Mouse (Mus musculus) left cerebral cortex, postnatal 36 days (tissue): Measurements from ENCODE around the gene Rictor. TPM values are rescaled to one million over a fixed set of nuclear protein-coding genes. Genes with fewer than 3 reads are reported as not detected.

Experiments used
- DNase-seq, 2 experiments: peaks; one replicate each; pipeline ENCODE4 v3.0.0; 2021 to 2022; ENCODE audit warnings: low spot score in 2 of 2, mixed read lengths in 1 of 2
- intact Hi-C: fragments of 180-260 bp; cut with DNase I; formaldehyde crosslinking; loops from one replicate; pipeline ENCODE4 v1.15.1; 2025
- total RNA-seq, 2 experiments: library from RNA; stranded (reverse); gene quantifications; 2 replicates each; pipeline ENCODE4 v1.2.3; 2021

Rictor gene
- total RNA-seq: 10 to 100 TPM; 38.6 to 48.4 TPM

GRCm38 (mm10) chr15:6707936-6708525 lies at the start of gene Rictor:
TSS of gene Rictor (plus strand) at chr15:6708379.
- peak; percentile 71 to 74 for DNase-seq
- intact Hi-C loops: loop anchor here (5.0 kb wide), 2 partner anchors 81 to 1566 kb away; partner anchors contain the start of gene Prkaa1

GRCm38 (mm10) chr15:6661951-6662350 lies 46.2 kb upstream of the Rictor start:
- intact Hi-C loops: no loop called here
- DNase-seq: no peak

- intact Hi-C loops: no loop called here
- no peak for DNase-seq
Observed at GRCm38 (mm10) chr15:6663991-6664390, 44.2 kb upstream of the Rictor start.

GRCm38 (mm10) chr15:6666072-6666471 lies 42.1 kb upstream of the Rictor start:
- no peak for DNase-seq
- intact Hi-C loops: no loop called here

GRCm38 (mm10) chr15:6668793-6669437 lies 39.3 kb upstream of the Rictor start:
- DNase-seq: no peak
- intact Hi-C loops: no loop called here

GRCm38 (mm10) chr15:6678479-6678878 lies 29.7 kb upstream of the Rictor start:
- intact Hi-C loops: no loop called here
- no peak for DNase-seq

- intact Hi-C loops: no loop called here
Observed at GRCm38 (mm10) chr15:6702164-6702563, 6.0 kb upstream of the Rictor start.

GRCm38 (mm10) chr15:6705351-6705901 lies 2.8 kb upstream of the Rictor start:
- intact Hi-C loops: loop anchor here (5.0 kb wide), 2 partner anchors 78 to 1563 kb away; partner anchors contain the start of gene Prkaa1
- no peak for DNase-seq

More at GRCm38 (mm10) chr15:6702164-6702563, 6.0 kb upstream of the Rictor start:
- no peak for DNase-seq

GRCm38 (mm10) chr15:6707551-6707935 lies 636 bp upstream of the Rictor start:
- intact Hi-C loops: loop anchor here (5.0 kb wide), 2 partner anchors 80 to 1565 kb away; partner anchors contain the start of gene Prkaa1
- peak; percentile 59 to 66 for DNase-seq

- intact Hi-C loops: loop anchor here (5.0 kb wide), 2 partner anchors 81 to 1566 kb away; partner anchors contain the start of gene Prkaa1
Observed at GRCm38 (mm10) chr15:6708526-6709441, 605 bp downstream of the Rictor start.

GRCm38 (mm10) chr15:6709618-6710017 lies 1.4 kb downstream of the Rictor start:
- no peak for DNase-seq
- intact Hi-C loops: loop anchor here (5.0 kb wide), 2 partner anchors 82 to 1567 kb away; partner anchors contain the start of gene Prkaa1

More at GRCm38 (mm10) chr15:6708526-6709441, 605 bp downstream of the Rictor start:
- peak; percentile 39 to 54 for DNase-seq

- intact Hi-C loops: no loop called here
- no peak for DNase-seq
Observed at GRCm38 (mm10) chr15:6710341-6710740, 2.2 kb downstream of the Rictor start.

GRCm38 (mm10) chr15:6711226-6711625 lies 3.0 kb downstream of the Rictor start:
- no peak for DNase-seq
- intact Hi-C loops: no loop called here

GRCm38 (mm10) chr15:6714819-6715218 lies 6.6 kb downstream of the Rictor start:
- no peak for DNase-seq
- intact Hi-C loops: no loop called here

GRCm38 (mm10) chr15:6715237-6715636 lies 7.1 kb downstream of the Rictor start:
- DNase-seq: no peak
- intact Hi-C loops: no loop called here

GRCm38 (mm10) chr15:6721385-6721784 lies 13.2 kb downstream of the Rictor start:
- intact Hi-C loops: no loop called here
- DNase-seq: no peak

GRCm38 (mm10) chr15:6721802-6722201 lies 13.6 kb downstream of the Rictor start:
- no peak for DNase-seq
- intact Hi-C loops: no loop called here

GRCm38 (mm10) chr15:6722405-6723176 lies 14.4 kb downstream of the Rictor start:
- DNase-seq: no peak
- intact Hi-C loops: no loop called here

GRCm38 (mm10) chr15:6723338-6723737 lies 15.2 kb downstream of the Rictor start:
- intact Hi-C loops: no loop called here
- DNase-seq: no peak
